Mouse (Mus musculus) heart, adult 2 months (tissue): ENCODE data around the gene Mef2c. TPM values are rescaled to one million over a fixed set of nuclear protein-coding genes. Genes with fewer than 3 reads are reported as not detected.
A peak's percentile ranks its signal among the peaks of the same experiment; 100 is the strongest.

Experiments
- DNase-seq, 2 experiments: peaks; one replicate each; pipeline ENCODE4 v3.0.0; 2021
- H3K27ac ChIP-seq: fragments of 200-600 bp; 2 replicates; pipeline ENCODE4 v1.8.1; 2022
- H3K27me3 ChIP-seq: fragments of 200-500 bp; 2 replicates; pipeline ENCODE4 v1.6.1; 2012; ENCODE audit warnings: mild to moderate bottlenecking, low read length, inconsistent platforms, mixed read lengths; ENCODE audit not compliant: control insufficient read depth, insufficient read depth
- H3K36me3 ChIP-seq: fragments of 200-500 bp; 2 replicates; pipeline ENCODE4 v1.6.1; 2012; ENCODE audit warnings: low read length, inconsistent platforms; ENCODE audit not compliant: control insufficient read depth, insufficient read depth
- H3K4me1 ChIP-seq: fragments of 200-500 bp; 2 replicates; pipeline ENCODE4 v1.6.1; 2011; ENCODE audit warnings: low read length; ENCODE audit not compliant: control insufficient read depth, insufficient read depth
- H3K4me3 ChIP-seq: fragments of 200-600 bp; 2 replicates; pipeline ENCODE4 v1.8.1; 2022
- H3K79me2 ChIP-seq: fragments of 200-500 bp; replicated peaks from 2 replicates; pipeline ENCODE4 v1.6.1; 2012; ENCODE audit warnings: mild to moderate bottlenecking, inconsistent platforms, low read length, moderate library complexity, mixed read lengths; ENCODE audit not compliant: control insufficient read depth, insufficient read depth
- H3K9ac ChIP-seq: fragments of 200-500 bp; 2 replicates; pipeline ENCODE4 v1.6.1; 2012; ENCODE audit warnings: low read depth, mild to moderate bottlenecking, control low read depth, inconsistent platforms, low read length, mixed read lengths
- CTCF ChIP-seq: fragments of 200-600 bp; IDR thresholded peaks from 2 replicates; pipeline ENCODE4 v1.8.1; 2022; ENCODE audit warnings: antibody characterized with exemption, mild to moderate bottlenecking, moderate library complexity
- EP300 ChIP-seq: fragments of 200-500 bp; IDR thresholded peaks from 2 replicates; pipeline ENCODE4 v1.6.1; 2011; ENCODE audit warnings: low read depth, low read length, control low read depth; ENCODE audit not compliant: insufficient read depth
- POLR2A ChIP-seq: fragments of 200-500 bp; IDR thresholded peaks from 2 replicates; pipeline ENCODE4 v1.6.1; 2011; ENCODE audit warnings: mild to moderate bottlenecking, low read depth, low read length, control low read depth; ENCODE audit not compliant: insufficient read depth
- WGBS: fragments of 180-500 bp; shearing (Covaris S2); methylation state at CpG from one replicate; pipeline ENCODE4 v1.1.7; 2018; 5-methylcytosine and 5-hydroxymethylcytosine counted together
- intact Hi-C: fragments of 180-260 bp; cut with DNase I; formaldehyde crosslinking; loops from one replicate; pipeline ENCODE4 v1.15.1; 2025
- polyA plus RNA-seq: library from polyadenylated mRNA; depleted of rRNA; stranded (reverse); fragments of >200 nt; gene quantifications from 2 replicates; pipeline ENCODE4 v1.2.3, GENCODE M21; 2012
- total RNA-seq, 2 experiments: library from RNA; stranded (reverse); gene quantifications; 2 replicates each; pipeline ENCODE4 v1.2.3; 2021

Gene Mef2c
- total and polyA plus RNA-seq, 3 experiments = 35.5 to 74.1 (median 56.5) TPM

DNA sequence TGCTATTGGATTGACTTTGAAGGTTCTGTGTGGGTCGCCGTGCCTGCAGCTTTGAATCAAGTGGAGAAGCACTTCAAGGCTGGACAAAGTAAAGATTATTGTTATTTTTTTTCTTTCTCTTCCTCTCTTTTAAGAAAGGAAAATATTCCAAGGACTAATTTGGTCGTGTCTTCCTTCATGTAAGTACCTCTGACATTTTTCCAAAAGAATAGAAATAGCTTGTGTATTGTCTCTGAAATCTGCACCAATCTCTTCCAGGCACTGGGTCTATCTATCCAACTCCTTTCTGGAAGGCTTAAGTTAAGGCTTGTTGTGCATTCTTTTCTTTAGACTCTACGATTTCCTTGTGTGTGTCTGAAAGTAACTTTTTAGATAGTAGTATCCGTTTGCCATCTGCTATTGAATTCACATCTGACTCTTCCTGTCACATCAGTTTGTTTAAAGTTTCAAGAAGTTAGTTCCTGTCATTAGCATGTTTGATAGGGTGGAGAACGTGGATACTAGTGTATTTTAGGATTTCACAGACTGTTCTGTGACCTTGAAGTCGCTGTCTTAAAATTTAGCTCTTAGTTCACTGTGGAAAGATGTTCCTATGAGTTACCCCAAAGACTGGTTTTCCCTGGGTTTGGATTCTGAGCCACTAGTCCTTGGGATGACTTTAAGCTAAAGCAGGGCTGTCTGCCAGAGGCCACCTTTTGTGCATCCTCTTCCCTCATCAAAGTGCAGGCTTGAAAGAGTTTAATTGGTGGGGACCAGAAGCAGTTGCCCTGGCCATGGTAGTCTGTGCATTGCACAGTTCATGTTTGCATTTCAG lies 21.3 kb downstream of the Mef2c start:
- peaks cover 5% of the 10 kb centered on the region for H3K4me1 ChIP-seq
- peak overlapping the region; percentile 75 for H3K4me3 ChIP-seq
- peak; percentile 43 to 51 for DNase-seq
- peak overlapping the region; percentile 80 for H3K9ac ChIP-seq
- TF ChIP-seq EP300 = no peak
- TF ChIP-seq POLR2A = no peak
- TF ChIP-seq CTCF = no peak
- H3K27me3 ChIP-seq = no peaks in the 10 kb centered on the region
- H3K36me3 ChIP-seq = peaks cover 8% of the 10 kb centered on the region
- intact Hi-C loops = loop anchor here (2.0 to 10.0 kb wide), 4 partner anchors 48 to 1740 kb away; partner anchors contain the start of gene Cetn3
- peak overlapping the region; percentile 95 for H3K27ac ChIP-seq
- peaks cover 3% of the 10 kb centered on the region for H3K79me2 ChIP-seq
- WGBS = under 1% methylated on average over 7 of the region's 7 CpGs

DNA sequence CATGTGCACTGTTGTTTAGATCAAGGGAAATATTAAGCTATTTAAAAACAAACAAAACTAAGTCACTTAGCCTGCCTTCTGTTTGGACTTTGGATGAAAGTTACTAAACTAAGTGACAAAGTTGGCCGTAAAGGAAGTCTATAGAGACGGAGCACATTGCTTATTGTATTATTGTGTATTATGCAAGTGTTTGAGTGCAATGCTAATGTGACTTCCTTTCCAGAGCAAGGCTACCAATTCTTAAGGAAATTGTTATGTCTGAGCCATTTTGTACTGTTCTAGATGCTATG lies 21.8 kb downstream of the Mef2c start:
- Histone ChIP-seq H3K9ac (peak overlapping the region; percentile 62), H3K36me3 (peaks cover 10% of the 10 kb centered on the region), H3K4me1 (peaks cover 7% of the 10 kb centered on the region), H3K79me2 (peaks cover 3% of the 10 kb centered on the region), H3K4me3 (peak overlapping the region; percentile 75), H3K27me3 (no peaks in the 10 kb centered on the region), H3K27ac (peak overlapping the region; percentile 95)
- intact Hi-C loops = loop anchor here (2.0 to 10.0 kb wide), 4 partner anchors 47 to 1741 kb away; partner anchors contain the start of gene Cetn3
- WGBS = 6% methylated on average over 2 of the region's 2 CpGs
- TF ChIP-seq POLR2A (no peak), EP300 (no peak), CTCF (no peak)
- DNase-seq = no peak

- intact Hi-C loops = loop anchor here (10.0 kb wide), 1 partner anchor 1741 kb away; the partner anchor contains the start of gene Cetn3
Measured at GRCm38 (mm10) chr13:83526066-83526465, 22.2 kb downstream of the Mef2c start.

GRCm38 (mm10) chr13:83527921-83528320 lies 24.1 kb downstream of the Mef2c start:
- intact Hi-C loops = loop anchor here (10.0 kb wide), 1 partner anchor 1743 kb away; the partner anchor contains the start of gene Cetn3
- peaks cover 14% of the 10 kb centered on the region for H3K4me1 ChIP-seq
- peak overlapping the region; percentile 17; the same call in 1 of the 2 replicates for H3K4me3 ChIP-seq
- TF ChIP-seq POLR2A = no peak
- TF ChIP-seq EP300 = no peak
- no peak for TF ChIP-seq CTCF
- peak overlapping the region; percentile 95 for H3K27ac ChIP-seq
- WGBS = 25% methylated on average over 9 of the region's 9 CpGs
- peak overlapping the region; percentile 65 for H3K9ac ChIP-seq
- no peaks in the 10 kb centered on the region for H3K27me3 ChIP-seq
- peaks cover 17% of the 10 kb centered on the region for H3K36me3 ChIP-seq
- H3K79me2 ChIP-seq = peaks cover 3% of the 10 kb centered on the region
- no peak for DNase-seq

More at GRCm38 (mm10) chr13:83526066-83526465, 22.2 kb downstream of the Mef2c start:
- H3K79me2 ChIP-seq = peaks cover 3% of the 10 kb centered on the region
- peak in 1 of 2 experiments; percentile 34 for DNase-seq
- peaks cover 12% of the 10 kb centered on the region for H3K36me3 ChIP-seq
- H3K27me3 ChIP-seq = no peaks in the 10 kb centered on the region
- H3K9ac ChIP-seq = peak overlapping the region; percentile 56
- 9% methylated on average over 6 of the region's 6 CpGs for WGBS
- peak overlapping the region; percentile 95 for H3K27ac ChIP-seq
- TF ChIP-seq CTCF (no peak), EP300 (no peak), POLR2A (no peak)
- peaks cover 9% of the 10 kb centered on the region for H3K4me1 ChIP-seq
- H3K4me3 ChIP-seq = peak overlapping the region; percentile 75

DNA sequence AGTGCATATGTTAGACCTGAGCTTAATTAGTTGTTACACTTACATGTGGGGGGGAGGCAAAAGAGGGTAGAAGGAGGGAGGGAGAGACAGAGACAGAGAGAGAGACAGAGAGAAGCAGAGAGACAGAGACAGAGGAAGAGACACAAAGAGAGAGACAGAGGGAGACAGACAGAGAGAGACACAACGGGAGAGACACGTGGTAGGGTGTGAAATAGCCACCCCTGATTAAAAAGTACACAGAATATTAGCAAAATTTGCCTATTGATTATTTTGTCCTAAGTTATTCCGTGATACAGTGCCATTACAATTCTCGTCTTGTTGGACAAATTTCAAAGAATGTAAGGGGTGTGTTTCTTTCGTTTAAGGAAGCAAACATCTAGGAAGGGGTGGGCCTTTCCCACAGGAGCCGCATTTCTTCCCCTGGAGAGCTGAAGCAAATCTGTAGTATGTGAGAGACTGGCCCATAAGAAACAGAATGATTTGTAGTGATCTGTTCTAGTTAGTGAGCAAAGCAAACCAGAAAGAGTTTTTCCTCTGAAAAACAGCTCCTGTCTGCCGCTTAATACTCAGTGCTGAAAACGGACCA lies 26.0 kb downstream of the Mef2c start:
- Histone ChIP-seq H3K36me3 (peaks cover 22% of the 10 kb centered on the region), H3K27ac (peak overlapping the region; percentile 81), H3K9ac (0 out of 2 replicates have a peak overlapping the region, but pooled peaks have one; percentile 51), H3K4me3 (peak overlapping the region; percentile 32; the same call in 1 of the 2 replicates), H3K4me1 (peaks cover 17% of the 10 kb centered on the region), H3K27me3 (no peaks in the 10 kb centered on the region), H3K79me2 (peaks cover 7% of the 10 kb centered on the region)
- 34% methylated on average over 8 of the region's 8 CpGs for WGBS
- no peak for TF ChIP-seq EP300
- no peak for TF ChIP-seq CTCF
- TF ChIP-seq POLR2A = 0 out of 2 replicates have a peak, but pooled peaks have one; percentile 17
- DNase-seq = no peak
- intact Hi-C loops = loop anchor here (10.0 kb wide), 1 partner anchor 1745 kb away; the partner anchor contains the start of gene Cetn3

GRCm38 (mm10) chr13:83530889-83531288 lies 27.1 kb downstream of the Mef2c start:
- peaks cover 22% of the 10 kb centered on the region for H3K36me3 ChIP-seq
- H3K27ac ChIP-seq = peak overlapping the region; percentile 81
- H3K27me3 ChIP-seq = no peaks in the 10 kb centered on the region
- peaks cover 7% of the 10 kb centered on the region for H3K79me2 ChIP-seq
- peaks cover 17% of the 10 kb centered on the region for H3K4me1 ChIP-seq
- TF ChIP-seq CTCF (no peak), POLR2A (no peak), EP300 (no peak)
- no peak overlapping the region for H3K4me3 ChIP-seq
- DNase-seq = no peak
- intact Hi-C loops = no loop called here
- WGBS = 44% methylated on average over 4 of the region's 4 CpGs
- no peak overlapping the region for H3K9ac ChIP-seq
